Mouse (Mus musculus): ENCODE data around the gene Epn2.

DNA sequence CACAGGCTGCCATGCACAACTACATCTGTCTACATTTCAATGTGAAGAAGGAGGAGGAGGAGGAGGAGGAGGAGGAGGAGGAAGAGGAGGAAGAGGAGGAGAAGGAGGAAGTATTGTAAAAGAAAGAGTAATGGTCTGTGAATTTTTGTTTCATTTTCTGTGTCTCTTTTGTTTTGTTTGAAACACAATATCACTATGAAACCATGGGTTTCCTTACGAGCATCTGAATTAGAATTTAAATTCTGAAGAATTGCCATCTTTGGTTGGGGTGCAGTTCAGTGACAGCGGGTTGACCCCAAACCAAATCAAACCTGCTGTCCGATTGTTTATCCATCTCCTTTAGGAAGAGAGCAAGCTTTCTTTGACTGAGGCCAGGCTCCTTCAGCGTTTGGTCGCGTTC is 39.9 kb upstream of the Epn2 start:
- TF ChIP-seq CTCF (IDR thresholded peaks at IDR 0.05) (no peak), EP300 (IDR thresholded peaks at IDR 0.05) (no peak)

All from lung, postnatal 0 days (tissue).